Mouse (Mus musculus): ENCODE data around the gene Adcy2. TPM values are rescaled to one million over a fixed set of nuclear protein-coding genes. Genes with fewer than 3 reads are reported as not detected.

Adcy2 gene
- total RNA-seq (2015) (not detected in 2 replicates), total RNA-seq (2017) (not detected in 2 replicates)

- ATAC-seq (replicated peaks; ENCODE audit: poor library complexity), result peak; percentile 32
Measured at GRCm38 (mm10) chr13:68998918-68999801, at the start of gene Adcy2. Gene Adcy2 (minus strand): TSS chr13:68999541.

GRCm38 (mm10) chr13:69036991-69037597, 37.8 kb upstream of the Adcy2 start:
- ATAC-seq (replicated peaks; ENCODE audit: poor library complexity), result no peak

GRCm38 (mm10) chr13:69034621-69035020, 35.3 kb upstream of the Adcy2 start:
- ATAC-seq (replicated peaks; ENCODE audit: poor library complexity), result no peak

- no peak for ATAC-seq (replicated peaks; ENCODE audit: poor library complexity)
Measured at GRCm38 (mm10) chr13:69033532-69033931, 34.2 kb upstream of the Adcy2 start.

GRCm38 (mm10) chr13:69029078-69029757, 29.9 kb upstream of the Adcy2 start:
- no peak for ATAC-seq (replicated peaks; ENCODE audit: poor library complexity)

GRCm38 (mm10) chr13:69024964-69025363, 25.6 kb upstream of the Adcy2 start:
- no peak for ATAC-seq (replicated peaks; ENCODE audit: poor library complexity)

- ATAC-seq (replicated peaks; ENCODE audit: poor library complexity), result no peak
Measured at GRCm38 (mm10) chr13:69023239-69023638, 23.9 kb upstream of the Adcy2 start.

- no peak for ATAC-seq (replicated peaks; ENCODE audit: poor library complexity)
Measured at GRCm38 (mm10) chr13:69020574-69020973, 21.2 kb upstream of the Adcy2 start.

- ATAC-seq (replicated peaks; ENCODE audit: poor library complexity), result no peak
Measured at GRCm38 (mm10) chr13:69006915-69007314, 7.6 kb upstream of the Adcy2 start.

GRCm38 (mm10) chr13:69006091-69006490, 6.8 kb upstream of the Adcy2 start:
- ATAC-seq (replicated peaks; ENCODE audit: poor library complexity), result no peak

- ATAC-seq (replicated peaks; ENCODE audit: poor library complexity), result no peak
Measured at GRCm38 (mm10) chr13:69004406-69004805, 5.1 kb upstream of the Adcy2 start.

GRCm38 (mm10) chr13:69002631-69003030, 3.3 kb upstream of the Adcy2 start:
- no peak for ATAC-seq (replicated peaks; ENCODE audit: poor library complexity)

GRCm38 (mm10) chr13:69002173-69002572, 2.8 kb upstream of the Adcy2 start:
- ATAC-seq (replicated peaks; ENCODE audit: poor library complexity), result peak; percentile 75

- ATAC-seq (replicated peaks; ENCODE audit: poor library complexity), result no peak
Measured at GRCm38 (mm10) chr13:68999826-69000225, 485 bp upstream of the Adcy2 start.

- no peak for ATAC-seq (replicated peaks; ENCODE audit: poor library complexity)
Measured at GRCm38 (mm10) chr13:68998558-68998917, 803 bp downstream of the Adcy2 start.

- ATAC-seq (replicated peaks; ENCODE audit: poor library complexity), result no peak
Measured at GRCm38 (mm10) chr13:68997821-68998551, 1.4 kb downstream of the Adcy2 start.

GRCm38 (mm10) chr13:68997386-68997785, 2.0 kb downstream of the Adcy2 start:
- ATAC-seq (replicated peaks; ENCODE audit: poor library complexity), result no peak

- ATAC-seq (replicated peaks; ENCODE audit: poor library complexity), result no peak
Measured at GRCm38 (mm10) chr13:68996661-68997060, 2.7 kb downstream of the Adcy2 start.

GRCm38 (mm10) chr13:68985789-68986188, 13.6 kb downstream of the Adcy2 start:
- ATAC-seq (replicated peaks; ENCODE audit: poor library complexity), result no peak

- ATAC-seq (replicated peaks; ENCODE audit: poor library complexity), result no peak
Measured at GRCm38 (mm10) chr13:68984000-68984399, 15.3 kb downstream of the Adcy2 start.

- no peak for ATAC-seq (replicated peaks; ENCODE audit: poor library complexity)
Measured at GRCm38 (mm10) chr13:68981048-68981447, 18.3 kb downstream of the Adcy2 start.
